Mouse (Mus musculus): ENCODE results near the gene Myrfl. TPM values are rescaled to one million over a fixed set of nuclear protein-coding genes. Genes with fewer than 3 reads are reported as not detected.

Gene Myrfl
- total and polyA plus RNA-seq, 2 experiments, result not detected

GRCm38 (mm10) chr10:116771215-116771935 is 125.3 kb downstream of the Myrfl start:
- no peaks in the 10 kb centered on the region for H3K27me3 ChIP-seq (ENCODE audit: control insufficient read depth, insufficient read depth, low read length)
- no peak for TF ChIP-seq CTCF (IDR thresholded peaks at IDR 0.05; ENCODE audit: low read depth, low read length)
- no peak for TF ChIP-seq POLR2A (IDR thresholded peaks at IDR 0.05; ENCODE audit: extremely low read depth, insufficient read depth, low read length)
- no peak for DNase-seq (ENCODE audit: extremely low read depth, low read depth, low spot score)
- H3K4me1 ChIP-seq (ENCODE audit: control insufficient read depth, insufficient read depth, low read length), result no peaks in the 10 kb centered on the region
- H3K79me2 ChIP-seq (ENCODE audit: control insufficient read depth, insufficient read depth, low read length), result no peaks in the 10 kb centered on the region
- no peaks in the 10 kb centered on the region for H3K36me3 ChIP-seq (ENCODE audit: control insufficient read depth, insufficient read depth, low read length)
- H3K4me3 ChIP-seq (ENCODE audit: insufficient read depth, low read depth, low read length), result no peak overlapping the region
- WGBS, result 72% methylated on average over 21 of the region's 21 CpGs
- no peak overlapping the region for H3K9ac ChIP-seq (ENCODE audit: low read depth, low read length)
- H3K27ac ChIP-seq (replicated peaks; ENCODE audit: insufficient read depth, low read depth, low read length), result no peak overlapping the region

- H3K27ac ChIP-seq (replicated peaks; ENCODE audit: insufficient read depth, low read depth, low read length), result no peak overlapping the region
- DNase-seq (ENCODE audit: extremely low read depth, low read depth, low spot score), result no peak
- TF ChIP-seq CTCF (IDR thresholded peaks at IDR 0.05; ENCODE audit: low read depth, low read length) (no peak), POLR2A (IDR thresholded peaks at IDR 0.05; ENCODE audit: extremely low read depth, insufficient read depth, low read length) (no peak)
- no peaks in the 10 kb centered on the region for H3K36me3 ChIP-seq (ENCODE audit: control insufficient read depth, insufficient read depth, low read length)
- H3K4me1 ChIP-seq (ENCODE audit: control insufficient read depth, insufficient read depth, low read length), result no peaks in the 10 kb centered on the region
- 58% methylated on average over 13 of the region's 13 CpGs for WGBS
- H3K79me2 ChIP-seq (ENCODE audit: control insufficient read depth, insufficient read depth, low read length), result no peaks in the 10 kb centered on the region
- H3K9ac ChIP-seq (ENCODE audit: low read depth, low read length), result no peak overlapping the region
- no peak overlapping the region for H3K4me3 ChIP-seq (ENCODE audit: insufficient read depth, low read depth, low read length)
- H3K27me3 ChIP-seq (ENCODE audit: control insufficient read depth, insufficient read depth, low read length), result no peaks in the 10 kb centered on the region
Measured at GRCm38 (mm10) chr10:116768642-116769041, 128.1 kb downstream of the Myrfl start.

GRCm38 (mm10) chr10:116766525-116766924 is 130.2 kb downstream of the Myrfl start:
- no peak overlapping the region for H3K27ac ChIP-seq (replicated peaks; ENCODE audit: insufficient read depth, low read depth, low read length)
- no peak for DNase-seq (ENCODE audit: extremely low read depth, low read depth, low spot score)
- no peak overlapping the region for H3K4me3 ChIP-seq (ENCODE audit: insufficient read depth, low read depth, low read length)
- no peak overlapping the region for H3K9ac ChIP-seq (ENCODE audit: low read depth, low read length)
- H3K27me3 ChIP-seq (ENCODE audit: control insufficient read depth, insufficient read depth, low read length), result no peaks in the 10 kb centered on the region
- 91% methylated on average over 6 of the region's 6 CpGs for WGBS
- TF ChIP-seq POLR2A (IDR thresholded peaks at IDR 0.05; ENCODE audit: extremely low read depth, insufficient read depth, low read length), result no peak
- H3K79me2 ChIP-seq (ENCODE audit: control insufficient read depth, insufficient read depth, low read length), result no peaks in the 10 kb centered on the region
- H3K36me3 ChIP-seq (ENCODE audit: control insufficient read depth, insufficient read depth, low read length), result no peaks in the 10 kb centered on the region
- H3K4me1 ChIP-seq (ENCODE audit: control insufficient read depth, insufficient read depth, low read length), result no peaks in the 10 kb centered on the region

- H3K36me3 ChIP-seq (ENCODE audit: control insufficient read depth, insufficient read depth, low read length), result no peaks in the 10 kb centered on the region
- 45% methylated on average over 4 of the region's 4 CpGs for WGBS
- no peak for TF ChIP-seq POLR2A (IDR thresholded peaks at IDR 0.05; ENCODE audit: extremely low read depth, insufficient read depth, low read length)
- no peak for TF ChIP-seq CTCF (IDR thresholded peaks at IDR 0.05; ENCODE audit: low read depth, low read length)
- H3K4me3 ChIP-seq (ENCODE audit: insufficient read depth, low read depth, low read length), result no peak overlapping the region
- DNase-seq (ENCODE audit: extremely low read depth, low read depth, low spot score), result no peak
- H3K27me3 ChIP-seq (ENCODE audit: control insufficient read depth, insufficient read depth, low read length), result no peaks in the 10 kb centered on the region
- no peaks in the 10 kb centered on the region for H3K79me2 ChIP-seq (ENCODE audit: control insufficient read depth, insufficient read depth, low read length)
- no peak overlapping the region for H3K27ac ChIP-seq (replicated peaks; ENCODE audit: insufficient read depth, low read depth, low read length)
- H3K4me1 ChIP-seq (ENCODE audit: control insufficient read depth, insufficient read depth, low read length), result no peaks in the 10 kb centered on the region
- no peak overlapping the region for H3K9ac ChIP-seq (ENCODE audit: low read depth, low read length)
Measured at GRCm38 (mm10) chr10:116761476-116762068, 135.1 kb downstream of the Myrfl start.

GRCm38 (mm10) chr10:116760561-116760960 is 136.2 kb downstream of the Myrfl start:
- Histone ChIP-seq H3K27me3 (ENCODE audit: control insufficient read depth, insufficient read depth, low read length) (no peaks in the 10 kb centered on the region), H3K79me2 (ENCODE audit: control insufficient read depth, insufficient read depth, low read length) (no peaks in the 10 kb centered on the region)
- WGBS, result 88% methylated on average over 14 of the region's 14 CpGs

GRCm38 (mm10) chr10:116759816-116760215 is 136.9 kb downstream of the Myrfl start:
- WGBS, result 95% methylated on average over 4 of the region's 4 CpGs
- no peak for TF ChIP-seq POLR2A (IDR thresholded peaks at IDR 0.05; ENCODE audit: extremely low read depth, insufficient read depth, low read length)
- TF ChIP-seq CTCF (IDR thresholded peaks at IDR 0.05; ENCODE audit: low read depth, low read length), result no peak

More at GRCm38 (mm10) chr10:116760561-116760960, 136.2 kb downstream of the Myrfl start:
- Histone ChIP-seq H3K4me3 (ENCODE audit: insufficient read depth, low read depth, low read length) (no peak overlapping the region), H3K27ac (replicated peaks; ENCODE audit: insufficient read depth, low read depth, low read length) (no peak overlapping the region), H3K36me3 (ENCODE audit: control insufficient read depth, insufficient read depth, low read length) (no peaks in the 10 kb centered on the region), H3K4me1 (ENCODE audit: control insufficient read depth, insufficient read depth, low read length) (no peaks in the 10 kb centered on the region), H3K9ac (ENCODE audit: low read depth, low read length) (no peak overlapping the region)
- DNase-seq (ENCODE audit: extremely low read depth, low read depth, low spot score), result no peak
- no peak for TF ChIP-seq POLR2A (IDR thresholded peaks at IDR 0.05; ENCODE audit: extremely low read depth, insufficient read depth, low read length)
- no peak for TF ChIP-seq CTCF (IDR thresholded peaks at IDR 0.05; ENCODE audit: low read depth, low read length)

More at GRCm38 (mm10) chr10:116759816-116760215, 136.9 kb downstream of the Myrfl start:
- H3K4me3 ChIP-seq (ENCODE audit: insufficient read depth, low read depth, low read length), result no peak overlapping the region
- H3K36me3 ChIP-seq (ENCODE audit: control insufficient read depth, insufficient read depth, low read length), result no peaks in the 10 kb centered on the region
- DNase-seq (ENCODE audit: extremely low read depth, low read depth, low spot score), result no peak
- no peak overlapping the region for H3K9ac ChIP-seq (ENCODE audit: low read depth, low read length)
- no peak overlapping the region for H3K27ac ChIP-seq (replicated peaks; ENCODE audit: insufficient read depth, low read depth, low read length)
- H3K79me2 ChIP-seq (ENCODE audit: control insufficient read depth, insufficient read depth, low read length), result no peaks in the 10 kb centered on the region
- H3K27me3 ChIP-seq (ENCODE audit: control insufficient read depth, insufficient read depth, low read length), result no peaks in the 10 kb centered on the region
- no peaks in the 10 kb centered on the region for H3K4me1 ChIP-seq (ENCODE audit: control insufficient read depth, insufficient read depth, low read length)

Measured in liver, adult 2 months (tissue).